Mouse (Mus musculus): ENCODE measurements around the gene Eci3. TPM values are rescaled to one million over a fixed set of nuclear protein-coding genes. Genes with fewer than 3 reads are reported as not detected.
A peak's percentile ranks its signal among the peaks of the same experiment; 100 is the strongest.
"Not testable (repeated sequence)": the region's sequence is repeated elsewhere in the genome, so short reads cannot be mapped to it uniquely, and the experiment has no call there.

Gene Eci3
- polyA plus RNA-seq, 1 experiment from 2014 or later, result 0.19 TPM

DNA sequence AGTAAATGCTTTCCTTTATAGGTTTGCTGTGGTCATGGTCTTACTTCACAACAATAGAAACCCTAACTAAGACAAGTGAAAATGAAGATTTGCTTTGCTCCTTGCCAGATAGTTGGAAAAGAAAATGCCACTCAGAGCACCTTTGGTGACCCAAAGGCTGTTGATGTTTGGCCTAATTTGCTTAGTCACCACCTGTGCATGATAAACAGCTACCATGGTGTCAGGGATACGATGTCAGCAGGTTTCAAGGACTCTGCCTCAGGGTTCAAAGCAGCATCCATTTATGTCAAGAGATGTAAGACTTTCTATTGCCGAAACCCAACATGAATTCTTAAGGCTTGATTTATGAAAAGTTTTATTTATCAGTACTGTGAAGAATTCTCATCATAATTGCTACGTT, 13.8 kb upstream of the Eci3 start:
- no peaks in the 10 kb centered on the region for H3K4me1 ChIP-seq (ENCODE audit: control insufficient read depth, insufficient read depth, low read length)
- H3K27me3 ChIP-seq (replicated peaks; ENCODE audit: control insufficient read depth, insufficient read depth, low read length), result no peaks in the 10 kb centered on the region
- peaks cover 48% of the 10 kb centered on the region for H3K36me3 ChIP-seq (ENCODE audit: control insufficient read depth, insufficient read depth, low read length)
- no peak overlapping the region for H3K4me2 ChIP-seq (ENCODE audit: low read length)
- WGBS, result 98% methylated on average over 3 of the region's 3 CpGs
- no peaks in the 10 kb centered on the region for H3K9me3 ChIP-seq (replicated peaks; ENCODE audit: control insufficient read depth, low read length)
- no peak overlapping the region for H3K4me3 ChIP-seq (ENCODE audit: low read depth, low read length)
- no peak overlapping the region for H3K27ac ChIP-seq (ENCODE audit: low read depth, low read length)
- no peak for DNase-seq (ENCODE audit: low spot score)
- H3K9ac ChIP-seq (ENCODE audit: low read length), result no peak overlapping the region
- no peak for ATAC-seq

- Histone ChIP-seq H3K27me3 (replicated peaks; ENCODE audit: control insufficient read depth, insufficient read depth, low read length) (no peaks in the 10 kb centered on the region), H3K9ac (ENCODE audit: low read length) (no peak overlapping the region), H3K36me3 (ENCODE audit: control insufficient read depth, insufficient read depth, low read length) (peaks cover 48% of the 10 kb centered on the region), H3K27ac (ENCODE audit: low read depth, low read length) (no peak overlapping the region), H3K9me3 (replicated peaks; ENCODE audit: control insufficient read depth, low read length) (no peaks in the 10 kb centered on the region), H3K4me1 (ENCODE audit: control insufficient read depth, insufficient read depth, low read length) (no peaks in the 10 kb centered on the region), H3K4me2 (ENCODE audit: low read length) (no peak overlapping the region), H3K4me3 (ENCODE audit: low read depth, low read length) (no peak overlapping the region)
- ATAC-seq (no peak), DNase-seq (ENCODE audit: low spot score) (no peak)
- 96% methylated on average over 4 of the region's 4 CpGs for WGBS
These were observed 12.5 kb upstream of the Eci3 start for GRCm38 (mm10) chr13:34976116-34976515.

DNA sequence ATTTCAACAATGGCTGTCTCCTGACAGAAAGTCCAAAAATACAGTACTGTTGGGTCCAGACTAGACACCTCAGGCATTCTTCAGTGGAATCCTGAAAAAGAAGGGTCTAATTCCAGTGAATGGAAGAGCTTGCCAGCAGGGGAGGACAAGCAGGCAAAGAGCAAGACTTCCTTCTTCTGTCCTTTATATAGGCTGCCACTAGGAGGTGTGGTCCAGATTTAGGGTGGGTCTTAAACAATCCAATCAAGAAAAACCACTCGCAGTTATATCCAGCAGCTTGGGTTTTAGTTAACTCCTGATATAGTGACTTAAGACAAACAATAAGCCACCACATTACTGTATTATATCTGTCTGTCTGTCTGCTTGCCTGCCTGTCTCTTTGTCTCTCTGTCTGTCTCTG, 10.2 kb upstream of the Eci3 start:
- Histone ChIP-seq H3K27me3 (replicated peaks; ENCODE audit: control insufficient read depth, insufficient read depth, low read length) (no peaks in the 10 kb centered on the region), H3K36me3 (ENCODE audit: control insufficient read depth, insufficient read depth, low read length) (peaks cover 25% of the 10 kb centered on the region), H3K9ac (ENCODE audit: low read length) (no peak overlapping the region), H3K27ac (ENCODE audit: low read depth, low read length) (no peak overlapping the region), H3K4me1 (ENCODE audit: control insufficient read depth, insufficient read depth, low read length) (no peaks in the 10 kb centered on the region), H3K4me3 (ENCODE audit: low read depth, low read length) (no peak overlapping the region), H3K4me2 (ENCODE audit: low read length) (no peak overlapping the region), H3K9me3 (replicated peaks; ENCODE audit: control insufficient read depth, low read length) (no peaks in the 10 kb centered on the region)
- 53% methylated on average over 1 of the region's 1 CpGs for WGBS
- no peak for DNase-seq (ENCODE audit: low spot score)
- no peak for ATAC-seq

DNA sequence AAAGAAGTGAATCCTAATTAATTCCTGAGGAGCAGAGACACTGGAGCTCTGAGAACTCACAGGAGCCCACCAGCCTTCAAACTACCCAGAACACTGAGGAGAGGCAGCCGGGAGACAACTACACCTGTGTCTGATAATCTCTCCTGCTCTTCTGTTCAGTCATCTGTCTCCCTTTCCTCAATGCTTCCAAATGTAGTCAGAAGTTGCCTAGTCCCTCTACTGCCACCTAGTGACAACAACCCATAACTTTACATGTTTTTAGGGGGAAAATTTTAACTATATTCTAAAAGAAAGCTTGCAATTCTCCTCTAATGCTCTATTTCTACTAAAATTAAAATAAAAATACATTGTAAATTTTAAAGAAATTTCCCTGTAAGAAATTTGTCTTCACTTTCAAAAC, 9.5 kb upstream of the Eci3 start:
- DNase-seq (ENCODE audit: low spot score) (peak; percentile 57), ATAC-seq (no peak)
- Histone ChIP-seq H3K9ac (ENCODE audit: low read length) (no peak overlapping the region), H3K36me3 (ENCODE audit: control insufficient read depth, insufficient read depth, low read length) (peaks cover 19% of the 10 kb centered on the region), H3K4me1 (ENCODE audit: control insufficient read depth, insufficient read depth, low read length) (no peaks in the 10 kb centered on the region), H3K9me3 (replicated peaks; ENCODE audit: control insufficient read depth, low read length) (no peaks in the 10 kb centered on the region), H3K4me3 (ENCODE audit: low read depth, low read length) (no peak overlapping the region), H3K27ac (ENCODE audit: low read depth, low read length) (no peak overlapping the region), H3K27me3 (replicated peaks; ENCODE audit: control insufficient read depth, insufficient read depth, low read length) (no peaks in the 10 kb centered on the region), H3K4me2 (ENCODE audit: low read length) (no peak overlapping the region)
- WGBS, result 40% methylated on average over 1 of the region's 1 CpGs

- H3K9me3 ChIP-seq (replicated peaks; ENCODE audit: control insufficient read depth, low read length); H3K4me2 ChIP-seq (ENCODE audit: low read length); H3K4me3 ChIP-seq (ENCODE audit: low read depth, low read length); H3K27me3 ChIP-seq (replicated peaks; ENCODE audit: control insufficient read depth, insufficient read depth, low read length); DNase-seq (ENCODE audit: low spot score); H3K27ac ChIP-seq (ENCODE audit: low read depth, low read length); H3K9ac ChIP-seq (ENCODE audit: low read length); ATAC-seq; H3K4me1 ChIP-seq (ENCODE audit: control insufficient read depth, insufficient read depth, low read length): not testable (repeated sequence)
- H3K36me3 ChIP-seq (ENCODE audit: control insufficient read depth, insufficient read depth, low read length), result peaks cover 12% of the 10 kb centered on the region
These were observed 8.8 kb upstream of the Eci3 start for GRCm38 (mm10) chr13:34972456-34972855.

GRCm38 (mm10) chr13:34965647-34966046, 2.0 kb upstream of the Eci3 start:
- not testable (repeated sequence) for H3K4me1 ChIP-seq (ENCODE audit: control insufficient read depth, insufficient read depth, low read length); ATAC-seq; DNase-seq (ENCODE audit: low spot score); H3K4me3 ChIP-seq (ENCODE audit: low read depth, low read length); H3K36me3 ChIP-seq (ENCODE audit: control insufficient read depth, insufficient read depth, low read length); H3K4me2 ChIP-seq (ENCODE audit: low read length); H3K9me3 ChIP-seq (replicated peaks; ENCODE audit: control insufficient read depth, low read length); H3K27ac ChIP-seq (ENCODE audit: low read depth, low read length); H3K9ac ChIP-seq (ENCODE audit: low read length)
- 77% methylated on average over 9 of the region's 9 CpGs for WGBS
- H3K27me3 ChIP-seq (replicated peaks; ENCODE audit: control insufficient read depth, insufficient read depth, low read length), result peaks cover 10% of the 10 kb centered on the region; the same call in 1 of the 2 replicates

- ATAC-seq (no peak), DNase-seq (ENCODE audit: low spot score) (peak; percentile 14)
- Histone ChIP-seq H3K36me3 (ENCODE audit: control insufficient read depth, insufficient read depth, low read length) (no peaks in the 10 kb centered on the region), H3K4me3 (ENCODE audit: low read depth, low read length) (peak overlapping the region; percentile 33), H3K9ac (ENCODE audit: low read length) (no peak overlapping the region), H3K4me2 (ENCODE audit: low read length) (peak overlapping the region; percentile 68), H3K27me3 (replicated peaks; ENCODE audit: control insufficient read depth, insufficient read depth, low read length) (peaks cover 10% of the 10 kb centered on the region; the same call in 1 of the 2 replicates), H3K4me1 (ENCODE audit: control insufficient read depth, insufficient read depth, low read length) (peaks cover 3% of the 10 kb centered on the region; the same call in 1 of the 2 replicates), H3K9me3 (replicated peaks; ENCODE audit: control insufficient read depth, low read length) (no peaks in the 10 kb centered on the region), H3K27ac (ENCODE audit: low read depth, low read length) (no peak overlapping the region)
- WGBS, result 2% methylated on average over 5 of the region's 5 CpGs
These were observed 1.3 kb upstream of the Eci3 start for GRCm38 (mm10) chr13:34964866-34965265.

DNA sequence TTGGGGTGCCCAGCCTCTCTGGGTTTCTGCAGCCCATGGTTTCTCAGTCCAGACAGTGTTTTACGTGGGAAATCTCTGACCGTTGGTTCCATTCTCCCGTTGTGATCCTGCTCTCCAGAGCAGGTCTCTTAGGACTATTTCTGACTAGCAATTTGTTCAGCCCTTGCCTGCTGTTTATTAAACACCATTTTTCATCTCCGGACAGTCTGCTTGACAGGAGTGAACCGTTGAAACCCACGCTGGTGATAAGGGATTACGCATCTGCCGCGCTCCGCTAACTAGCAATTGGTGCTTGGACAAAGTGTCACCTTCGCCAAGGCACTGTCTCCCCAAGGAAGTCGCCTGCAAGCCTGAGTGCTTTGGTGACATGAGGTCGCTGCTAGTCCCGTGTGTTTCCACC, 809 bp upstream of the Eci3 start:
- 5% methylated on average over 14 of the region's 14 CpGs for WGBS
- peak overlapping the region; percentile 26; the same call in 1 of the 2 replicates for H3K9ac ChIP-seq (ENCODE audit: low read length)
- peak overlapping the region; percentile 33 for H3K4me3 ChIP-seq (ENCODE audit: low read depth, low read length)
- DNase-seq (ENCODE audit: low spot score) (peak; percentile 15), ATAC-seq (no peak)
- H3K4me1 ChIP-seq (ENCODE audit: control insufficient read depth, insufficient read depth, low read length), result peaks cover 3% of the 10 kb centered on the region; the same call in 1 of the 2 replicates
- no peaks in the 10 kb centered on the region for H3K36me3 ChIP-seq (ENCODE audit: control insufficient read depth, insufficient read depth, low read length)
- H3K27ac ChIP-seq (ENCODE audit: low read depth, low read length), result no peak overlapping the region
- H3K27me3 ChIP-seq (replicated peaks; ENCODE audit: control insufficient read depth, insufficient read depth, low read length), result peaks cover 10% of the 10 kb centered on the region; the same call in 1 of the 2 replicates
- peak overlapping the region; percentile 68 for H3K4me2 ChIP-seq (ENCODE audit: low read length)
- H3K9me3 ChIP-seq (replicated peaks; ENCODE audit: control insufficient read depth, low read length), result no peaks in the 10 kb centered on the region

- WGBS, result 86% methylated on average over 4 of the region's 4 CpGs
- H3K36me3 ChIP-seq (ENCODE audit: control insufficient read depth, insufficient read depth, low read length), result no peaks in the 10 kb centered on the region
- DNase-seq (ENCODE audit: low spot score) (no peak), ATAC-seq (no peak)
- H3K4me1 ChIP-seq (ENCODE audit: control insufficient read depth, insufficient read depth, low read length), result peaks cover 3% of the 10 kb centered on the region; the same call in 1 of the 2 replicates
- no peaks in the 10 kb centered on the region for H3K9me3 ChIP-seq (replicated peaks; ENCODE audit: control insufficient read depth, low read length)
- no peak overlapping the region for H3K27ac ChIP-seq (ENCODE audit: low read depth, low read length)
- H3K4me2 ChIP-seq (ENCODE audit: low read length), result no peak overlapping the region
- no peak overlapping the region for H3K9ac ChIP-seq (ENCODE audit: low read length)
- H3K27me3 ChIP-seq (replicated peaks; ENCODE audit: control insufficient read depth, insufficient read depth, low read length), result peaks cover 10% of the 10 kb centered on the region; the same call in 1 of the 2 replicates
- H3K4me3 ChIP-seq (ENCODE audit: low read depth, low read length), result no peak overlapping the region
These were observed 2.4 kb downstream of the Eci3 start for GRCm38 (mm10) chr13:34960996-34961770.

All from forebrain, embryonic 14.5 days (tissue).